Mouse (Mus musculus): ENCODE measurements around the gene Krtap15. TPM values are rescaled to one million over a fixed set of nuclear protein-coding genes. Genes with fewer than 3 reads are reported as not detected.

Krtap15 gene
- polyA plus RNA-seq (2015; fragmentation: Nextera tagmentation; extraction: Ambion mirVana), result not detected in 2 replicates

- ATAC-seq (ENCODE audit: low FRiP score, low TSS enrichment), result no peak
- 75% methylated on average over 3 of the region's 3 CpGs for WGBS
Measured at GRCm38 (mm10) chr16:88820066-88820465, at the start of gene Krtap15. TSS of gene Krtap15 (plus strand) at chr16:88820215.

GRCm38 (mm10) chr16:88774106-88774505, 45.9 kb upstream of the Krtap15 start, which contains the start of gene 2310057N15Rik:
TSS of gene 2310057N15Rik (minus strand) at chr16:88774206.
- Histone ChIP-seq H3K27ac (ENCODE audit: low read length) (no peak within 1 kb of the TSS), H3K4me3 (ENCODE audit: low read length) (no peak within 1 kb of the TSS), H3K9ac (replicated peaks; ENCODE audit: low read length) (no peak within 1 kb of the TSS), H3K4me1 (ENCODE audit: insufficient read depth, low read length) (no peaks in the 10 kb centered on the region), H3K4me2 (replicated peaks; ENCODE audit: low read depth, low read length) (no peak within 1 kb of the TSS), H3K27me3 (ENCODE audit: insufficient read depth, low read length) (no peaks in the 10 kb centered on the region), H3K9me3 (ENCODE audit: low read length) (no peaks in the 10 kb centered on the region), H3K36me3 (ENCODE audit: insufficient read depth, low read length) (no peaks in the 10 kb centered on the region)
- 89% methylated on average over 2 of the region's 2 CpGs for WGBS
- no peak for ATAC-seq (ENCODE audit: low FRiP score, low TSS enrichment)

More at GRCm38 (mm10) chr16:88820066-88820465, at the start of gene Krtap15:
- Histone ChIP-seq H3K4me3 (ENCODE audit: low read length) (no peak within 1 kb of the TSS), H3K9ac (replicated peaks; ENCODE audit: low read length) (no peak within 1 kb of the TSS), H3K4me1 (ENCODE audit: insufficient read depth, low read length) (no peaks in the 10 kb centered on the region), H3K4me2 (replicated peaks; ENCODE audit: low read depth, low read length) (no peak within 1 kb of the TSS), H3K27ac (ENCODE audit: low read length) (no peak within 1 kb of the TSS), H3K27me3 (ENCODE audit: insufficient read depth, low read length) (no peaks in the 10 kb centered on the region), H3K9me3 (ENCODE audit: low read length) (no peaks in the 10 kb centered on the region), H3K36me3 (ENCODE audit: insufficient read depth, low read length) (no peaks in the 10 kb centered on the region)

- no peak within 1 kb of the TSS for H3K27ac ChIP-seq (ENCODE audit: low read length)
- 91% methylated on average over 5 of the region's 6 CpGs for WGBS
- ATAC-seq (ENCODE audit: low FRiP score, low TSS enrichment), result no peak
Measured at GRCm38 (mm10) chr16:88777596-88777995, 42.4 kb upstream of the Krtap15 start, which contains the start of gene Gm5965. TSS of gene Gm5965 (plus strand) at chr16:88777896.

GRCm38 (mm10) chr16:88786786-88787185, 33.2 kb upstream of the Krtap15 start:
- Histone ChIP-seq H3K27ac (ENCODE audit: low read length) (no peak overlapping the region), H3K27me3 (ENCODE audit: insufficient read depth, low read length) (no peaks in the 10 kb centered on the region), H3K9me3 (ENCODE audit: low read length) (no peaks in the 10 kb centered on the region), H3K4me2 (replicated peaks; ENCODE audit: low read depth, low read length) (no peak overlapping the region), H3K4me1 (ENCODE audit: insufficient read depth, low read length) (no peaks in the 10 kb centered on the region), H3K4me3 (ENCODE audit: low read length) (no peak overlapping the region), H3K36me3 (ENCODE audit: insufficient read depth, low read length) (no peaks in the 10 kb centered on the region), H3K9ac (replicated peaks; ENCODE audit: low read length) (no peak overlapping the region)
- WGBS, result 91% methylated on average over 2 of the region's 2 CpGs
- no peak for ATAC-seq (ENCODE audit: low FRiP score, low TSS enrichment)

More at GRCm38 (mm10) chr16:88777596-88777995, 42.4 kb upstream of the Krtap15 start, which contains the start of gene Gm5965:
- H3K36me3 ChIP-seq (ENCODE audit: insufficient read depth, low read length), result no peaks in the 10 kb centered on the region
- H3K9ac ChIP-seq (replicated peaks; ENCODE audit: low read length), result no peak within 1 kb of the TSS
- no peak within 1 kb of the TSS for H3K4me3 ChIP-seq (ENCODE audit: low read length)
- H3K9me3 ChIP-seq (ENCODE audit: low read length), result no peaks in the 10 kb centered on the region
- H3K27me3 ChIP-seq (ENCODE audit: insufficient read depth, low read length), result no peaks in the 10 kb centered on the region
- H3K4me2 ChIP-seq (replicated peaks; ENCODE audit: low read depth, low read length), result no peak within 1 kb of the TSS
- H3K4me1 ChIP-seq (ENCODE audit: insufficient read depth, low read length), result no peaks in the 10 kb centered on the region

GRCm38 (mm10) chr16:88811827-88812226, 8.2 kb upstream of the Krtap15 start, which contains the start of gene Gm20741:
TSS of gene Gm20741 (minus strand) at chr16:88812220.
- H3K9ac ChIP-seq (replicated peaks; ENCODE audit: low read length), result no peak within 1 kb of the TSS
- H3K4me1 ChIP-seq (ENCODE audit: insufficient read depth, low read length), result no peaks in the 10 kb centered on the region
- no peaks in the 10 kb centered on the region for H3K9me3 ChIP-seq (ENCODE audit: low read length)
- no peak within 1 kb of the TSS for H3K4me2 ChIP-seq (replicated peaks; ENCODE audit: low read depth, low read length)
- ATAC-seq (ENCODE audit: low FRiP score, low TSS enrichment), result no peak
- no peaks in the 10 kb centered on the region for H3K27me3 ChIP-seq (ENCODE audit: insufficient read depth, low read length)
- no peaks in the 10 kb centered on the region for H3K36me3 ChIP-seq (ENCODE audit: insufficient read depth, low read length)
- no peak within 1 kb of the TSS for H3K27ac ChIP-seq (ENCODE audit: low read length)
- no peak within 1 kb of the TSS for H3K4me3 ChIP-seq (ENCODE audit: low read length)
- 77% methylated on average over 2 of the region's 2 CpGs for WGBS

- ATAC-seq (ENCODE audit: low FRiP score, low TSS enrichment), result peak; percentile 42; the same call in 1 of the 2 replicates
- H3K4me3 ChIP-seq (ENCODE audit: low read length), result no peak overlapping the region
- H3K9me3 ChIP-seq (ENCODE audit: low read length), result no peaks in the 10 kb centered on the region
- no peaks in the 10 kb centered on the region for H3K4me1 ChIP-seq (ENCODE audit: insufficient read depth, low read length)
- H3K4me2 ChIP-seq (replicated peaks; ENCODE audit: low read depth, low read length), result no peak overlapping the region
- 74% methylated on average over 3 of the region's 3 CpGs for WGBS
- no peaks in the 10 kb centered on the region for H3K36me3 ChIP-seq (ENCODE audit: insufficient read depth, low read length)
- no peak overlapping the region for H3K9ac ChIP-seq (replicated peaks; ENCODE audit: low read length)
- H3K27ac ChIP-seq (ENCODE audit: low read length), result no peak overlapping the region
- H3K27me3 ChIP-seq (ENCODE audit: insufficient read depth, low read length), result no peaks in the 10 kb centered on the region
Measured at GRCm38 (mm10) chr16:88823736-88824135, 3.7 kb downstream of the Krtap15 start.

- H3K36me3 ChIP-seq (ENCODE audit: insufficient read depth, low read length), result no peaks in the 10 kb centered on the region
- H3K4me1 ChIP-seq (ENCODE audit: insufficient read depth, low read length), result no peaks in the 10 kb centered on the region
- H3K9me3 ChIP-seq (ENCODE audit: low read length), result no peaks in the 10 kb centered on the region
- H3K4me3 ChIP-seq (ENCODE audit: low read length), result no peak within 1 kb of the TSS
- no peak within 1 kb of the TSS for H3K9ac ChIP-seq (replicated peaks; ENCODE audit: low read length)
- no peak within 1 kb of the TSS for H3K27ac ChIP-seq (ENCODE audit: low read length)
- no peaks in the 10 kb centered on the region for H3K27me3 ChIP-seq (ENCODE audit: insufficient read depth, low read length)
- no peak within 1 kb of the TSS for H3K4me2 ChIP-seq (replicated peaks; ENCODE audit: low read depth, low read length)
- WGBS, result 89% methylated on average over 9 of the region's 9 CpGs
- no peak for ATAC-seq (ENCODE audit: low FRiP score, low TSS enrichment)
Measured at GRCm38 (mm10) chr16:88826095-88826652, 6.2 kb downstream of the Krtap15 start, which contains the start of gene Krtap14. TSS of gene Krtap14 (minus strand) at chr16:88826145.

GRCm38 (mm10) chr16:88826978-88827377, 7.0 kb downstream of the Krtap15 start:
- H3K4me2 ChIP-seq (replicated peaks; ENCODE audit: low read depth, low read length), result no peak overlapping the region

GRCm38 (mm10) chr16:88847363-88847762, 27.3 kb downstream of the Krtap15 start:
- Histone ChIP-seq H3K27me3 (ENCODE audit: insufficient read depth, low read length) (no peaks in the 10 kb centered on the region), H3K9me3 (ENCODE audit: low read length) (no peaks in the 10 kb centered on the region), H3K4me1 (ENCODE audit: insufficient read depth, low read length) (no peaks in the 10 kb centered on the region), H3K9ac (replicated peaks; ENCODE audit: low read length) (no peak overlapping the region), H3K27ac (ENCODE audit: low read length) (no peak overlapping the region), H3K36me3 (ENCODE audit: insufficient read depth, low read length) (no peaks in the 10 kb centered on the region), H3K4me2 (replicated peaks; ENCODE audit: low read depth, low read length) (no peak overlapping the region), H3K4me3 (ENCODE audit: low read length) (no peak overlapping the region)
- WGBS, result 85% methylated on average over 1 of the region's 1 CpGs
- ATAC-seq (ENCODE audit: low FRiP score, low TSS enrichment), result 0 out of 2 replicates have a peak, but pooled peaks have one; percentile 54

More at GRCm38 (mm10) chr16:88826978-88827377, 7.0 kb downstream of the Krtap15 start:
- Histone ChIP-seq H3K27ac (ENCODE audit: low read length) (no peak overlapping the region), H3K9me3 (ENCODE audit: low read length) (no peaks in the 10 kb centered on the region), H3K4me3 (ENCODE audit: low read length) (no peak overlapping the region), H3K4me1 (ENCODE audit: insufficient read depth, low read length) (no peaks in the 10 kb centered on the region), H3K9ac (replicated peaks; ENCODE audit: low read length) (no peak overlapping the region), H3K36me3 (ENCODE audit: insufficient read depth, low read length) (no peaks in the 10 kb centered on the region), H3K27me3 (ENCODE audit: insufficient read depth, low read length) (no peaks in the 10 kb centered on the region)
- WGBS, result 44% methylated on average over 3 of the region's 3 CpGs
- no peak for ATAC-seq (ENCODE audit: low FRiP score, low TSS enrichment)

GRCm38 (mm10) chr16:88848558-88848957, 28.5 kb downstream of the Krtap15 start:
- H3K36me3 ChIP-seq (ENCODE audit: insufficient read depth, low read length), result no peaks in the 10 kb centered on the region
- H3K27ac ChIP-seq (ENCODE audit: low read length), result no peak overlapping the region
- H3K4me3 ChIP-seq (ENCODE audit: low read length), result no peak overlapping the region
- H3K27me3 ChIP-seq (ENCODE audit: insufficient read depth, low read length), result no peaks in the 10 kb centered on the region
- no peak for ATAC-seq (ENCODE audit: low FRiP score, low TSS enrichment)
- H3K9me3 ChIP-seq (ENCODE audit: low read length), result no peaks in the 10 kb centered on the region
- no peak overlapping the region for H3K9ac ChIP-seq (replicated peaks; ENCODE audit: low read length)
- H3K4me1 ChIP-seq (ENCODE audit: insufficient read depth, low read length), result no peaks in the 10 kb centered on the region
- no peak overlapping the region for H3K4me2 ChIP-seq (replicated peaks; ENCODE audit: low read depth, low read length)
- WGBS, result 84% methylated on average over 4 of the region's 4 CpGs

Data from kidney, embryonic 16.5 days (tissue).